Mouse (Mus musculus) fibroblast of lung, adult 2 months (primary cell): ENCODE data around the gene Olfr1054.
"Not testable (repeated sequence)": the region's sequence is repeated elsewhere in the genome, so short reads cannot be mapped to it uniquely, and the experiment has no call there.

Experiments used
- DNase-seq: peaks from one replicate; pipeline ENCODE4 v3.0.0-alpha.2; 2011; ENCODE audit warnings: low read depth

The Olfr1054 gene

GRCm38 (mm10) chr2:86335333-86335732 lies at the start of gene Olfr1054:
Olfr1054 (minus strand) TSS chr2:86335433.
- no peak for DNase-seq

- DNase-seq: no peak
Observed at GRCm38 (mm10) chr2:86378293-86378692, 43.1 kb upstream of the Olfr1054 start, which contains the start of gene Olfr1057. Olfr1057 (minus strand) TSS chr2:86378393.

GRCm38 (mm10) chr2:86366342-86366741 lies 31.1 kb upstream of the Olfr1054 start:
- DNase-seq: not testable (repeated sequence)

- no peak for DNase-seq
Observed at GRCm38 (mm10) chr2:86362369-86362768, 27.1 kb upstream of the Olfr1054 start, which contains the start of gene Olfr1056. Olfr1056 (minus strand) TSS chr2:86362469.

GRCm38 (mm10) chr2:86351751-86352150 lies 16.5 kb upstream of the Olfr1054 start:
- not testable (repeated sequence) for DNase-seq

GRCm38 (mm10) chr2:86350184-86350583 lies 15.0 kb upstream of the Olfr1054 start, which contains the start of gene Olfr1055:
Olfr1055 (minus strand) TSS chr2:86350284.
- DNase-seq: no peak

- DNase-seq: no peak
Observed at GRCm38 (mm10) chr2:86315184-86315583, 20.0 kb downstream of the Olfr1054 start, which contains the start of gene Olfr1053. Olfr1053 (minus strand) TSS chr2:86315284.

GRCm38 (mm10) chr2:86292155-86292554 lies 43.1 kb downstream of the Olfr1054 start, which contains the start of gene Olfr1052:
Olfr1052 (plus strand) TSS chr2:86292455.
- DNase-seq: no peak
